Mouse (Mus musculus): ENCODE data around the gene Gm7029.

Gm7029 gene

GRCm38 (mm10) chr17:33911813-33912414 is 38.3 kb downstream of the Gm7029 start:
- in situ Hi-C loops (cut with MboI; ENCODE audit: low sequenced_read_pairs) = no loop called here

- in situ Hi-C loops (cut with MboI; ENCODE audit: low sequenced_read_pairs) = no loop called here
Observed at GRCm38 (mm10) chr17:33913264-33913663, 39.6 kb downstream of the Gm7029 start.

GRCm38 (mm10) chr17:33913905-33914304 is 40.3 kb downstream of the Gm7029 start:
- in situ Hi-C loops (cut with MboI; ENCODE audit: low sequenced_read_pairs) = no loop called here

GRCm38 (mm10) chr17:33914969-33915391 is 41.3 kb downstream of the Gm7029 start:
- in situ Hi-C loops (cut with MboI; ENCODE audit: low sequenced_read_pairs) = no loop called here

- in situ Hi-C loops (cut with MboI; ENCODE audit: low sequenced_read_pairs) = no loop called here
Observed at GRCm38 (mm10) chr17:33915671-33916250, 42.1 kb downstream of the Gm7029 start, which contains the start of the genes Tapbp and Zbtb22. Tapbp (plus strand) TSS chr17:33915899. Zbtb22 (plus strand) TSS chr17:33915904.

GRCm38 (mm10) chr17:33916294-33916693 is 42.7 kb downstream of the Gm7029 start:
- in situ Hi-C loops (cut with MboI; ENCODE audit: low sequenced_read_pairs) = no loop called here

- in situ Hi-C loops (cut with MboI; ENCODE audit: low sequenced_read_pairs) = no loop called here
Observed at GRCm38 (mm10) chr17:33916847-33917655, 43.4 kb downstream of the Gm7029 start.

- in situ Hi-C loops (cut with MboI; ENCODE audit: low sequenced_read_pairs) = no loop called here
Observed at GRCm38 (mm10) chr17:33917656-33918292, 44.1 kb downstream of the Gm7029 start.

- in situ Hi-C loops (cut with MboI; ENCODE audit: low sequenced_read_pairs) = no loop called here
Observed at GRCm38 (mm10) chr17:33918293-33919203, 44.9 kb downstream of the Gm7029 start.

GRCm38 (mm10) chr17:33919351-33920281 is 46.0 kb downstream of the Gm7029 start:
- in situ Hi-C loops (cut with MboI; ENCODE audit: low sequenced_read_pairs) = no loop called here

- in situ Hi-C loops (cut with MboI; ENCODE audit: low sequenced_read_pairs) = no loop called here
Observed at GRCm38 (mm10) chr17:33920282-33921097, 46.9 kb downstream of the Gm7029 start.

GRCm38 (mm10) chr17:33921361-33921760 is 47.7 kb downstream of the Gm7029 start:
- in situ Hi-C loops (cut with MboI; ENCODE audit: low sequenced_read_pairs) = no loop called here
